Mouse (Mus musculus): ENCODE measurements around the gene Vmn2r118.

Gene Vmn2r118

DNA sequence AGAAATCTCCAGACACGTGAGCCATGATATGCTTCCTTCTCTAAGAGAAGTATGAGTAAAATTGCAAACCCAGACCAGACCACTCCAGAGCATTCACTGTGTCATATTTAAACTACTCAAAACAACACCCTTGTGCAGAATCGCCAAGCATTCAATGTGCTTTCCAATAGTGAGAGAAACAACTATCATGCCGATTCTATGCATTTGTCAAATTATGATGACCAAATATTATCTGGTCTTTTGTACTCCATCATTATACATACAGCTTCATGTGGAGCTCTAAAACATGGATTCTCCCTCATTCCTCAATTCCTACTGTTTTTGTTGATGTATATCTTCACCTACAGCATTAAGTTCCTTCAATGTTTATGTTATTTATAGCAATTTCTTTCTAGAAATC lies at the start of gene Vmn2r118:
Vmn2r118 (minus strand) TSS at position 101 of the 400 bp plus-strand sequence.
- no peak for DNase-seq

DNA sequence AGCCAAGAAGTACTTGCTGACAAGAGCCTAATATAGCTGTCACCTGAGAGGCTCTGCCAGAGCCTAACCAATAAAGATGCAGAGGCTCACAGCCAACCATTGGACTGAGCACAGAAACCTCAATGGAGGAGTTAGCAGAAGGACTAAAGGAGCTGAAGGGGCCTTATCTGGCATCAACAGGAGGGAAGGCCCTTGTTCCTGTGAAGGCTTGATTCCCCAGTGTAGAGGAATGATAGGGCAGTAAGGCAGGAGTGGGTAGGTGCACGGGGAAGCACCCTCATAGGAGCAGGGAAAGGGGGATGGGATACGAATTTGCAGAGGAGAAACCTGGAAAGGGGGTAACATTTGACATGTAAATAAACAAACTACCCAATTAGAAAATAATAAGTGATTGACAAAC lies 36.1 kb upstream of the Vmn2r118 start:
- no peak for DNase-seq

DNA sequence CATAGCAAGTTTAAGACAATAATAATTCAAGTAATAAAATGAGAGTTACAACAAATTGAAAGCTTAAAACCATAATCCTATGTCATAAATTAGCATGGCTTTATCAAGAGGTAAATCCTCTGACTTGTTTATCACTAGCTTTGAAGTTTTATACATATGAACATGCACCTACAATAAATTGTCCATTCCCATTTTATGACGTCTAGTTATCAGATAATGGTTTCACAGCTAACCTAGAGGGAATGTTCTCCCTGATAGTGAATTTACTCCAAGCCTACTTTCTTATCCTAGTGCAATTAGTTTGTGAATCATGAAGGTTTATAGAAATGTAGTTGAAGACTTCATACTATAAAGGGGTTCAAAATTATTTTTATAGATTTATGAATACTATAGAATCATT lies 34.2 kb downstream of the Vmn2r118 start:
- no peak for DNase-seq

DNA sequence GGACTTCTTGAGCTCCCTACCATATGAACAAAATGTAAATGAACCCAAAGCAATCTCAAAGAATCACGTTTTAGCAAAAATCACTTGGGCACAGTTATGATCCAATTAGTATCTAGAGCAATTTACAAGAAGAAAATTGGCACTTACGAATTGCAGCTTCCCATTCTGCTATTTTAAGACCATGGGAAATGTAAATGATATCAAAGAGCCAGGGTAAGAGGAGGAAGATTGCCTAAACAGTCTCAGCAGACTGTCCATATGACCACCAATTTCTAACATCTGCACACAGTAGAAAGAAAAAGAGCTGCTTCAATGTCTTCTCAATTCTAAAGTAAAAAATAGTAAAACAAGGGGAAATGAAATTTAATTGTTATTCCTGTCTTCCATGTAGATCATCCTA lies 63.2 kb downstream of the Vmn2r118 start:
- no peak for DNase-seq

DNA sequence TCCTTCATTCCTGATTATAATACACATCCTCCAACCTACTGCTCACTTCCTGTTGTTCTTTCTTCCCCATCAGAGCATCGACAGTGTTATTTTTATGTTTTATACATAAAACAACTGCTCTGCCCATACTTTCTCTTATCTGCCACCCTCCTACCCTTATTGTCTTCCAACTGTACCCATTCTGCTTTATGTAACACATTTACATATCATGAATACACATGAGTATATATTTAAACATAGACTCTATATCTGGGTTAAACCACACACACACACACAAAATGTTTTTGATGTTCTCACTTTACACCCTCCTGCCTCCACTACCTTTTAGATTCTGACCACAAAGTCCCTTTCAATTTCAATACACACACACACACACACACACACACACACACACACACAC lies 76.5 kb downstream of the Vmn2r118 start:
- no peak for DNase-seq
